Mouse (Mus musculus) stomach, postnatal 0 days (tissue): Measurements from ENCODE around the gene Olfr611.

Source experiments
- CTCF ChIP-seq: IDR thresholded peaks from 2 replicates; pipeline ENCODE4 v1.5.1; 2016; ENCODE audit warnings: antibody characterized with exemption, low read depth, mild to moderate bottlenecking, moderate library complexity
- EP300 ChIP-seq: optimal IDR thresholded peaks from 2 replicates; pipeline ENCODE3; 2016; ENCODE audit warnings: antibody characterized with exemption

DNA sequence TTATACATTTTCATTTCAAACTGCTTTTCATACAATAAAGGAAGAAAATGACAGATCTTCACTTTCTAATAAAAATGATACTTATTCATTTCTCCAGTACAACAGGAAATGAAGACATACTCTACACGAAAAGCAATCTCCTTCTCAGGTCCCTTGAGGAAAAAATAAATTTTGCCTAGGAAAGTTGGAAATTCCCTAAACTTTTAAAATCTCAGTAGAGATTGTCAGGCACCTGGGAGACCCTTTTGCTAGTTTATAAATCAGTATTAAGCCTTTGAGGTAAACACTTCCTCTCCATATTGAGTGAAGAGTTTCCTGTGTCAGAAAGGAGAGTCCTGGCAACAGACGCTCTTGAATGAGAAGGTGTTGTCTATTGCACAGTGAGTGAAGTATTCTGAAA lies 27.1 kb upstream of the Olfr611 start, which contains the start of gene Olfr613:
- no peak for TF ChIP-seq EP300
- TF ChIP-seq CTCF = no peak
